Mouse (Mus musculus) limb, embryonic 15.5 days (tissue): Measurements from ENCODE around the gene Wwc1. TPM values are rescaled to one million over a fixed set of nuclear protein-coding genes. Genes with fewer than 3 reads are reported as not detected.

Source experiments
- ATAC-seq: fragments of 200-750 bp; cut with Nextera tagmentation; 2 replicates; pipeline ENCODE4 v1.8.0; 2017; ENCODE audit warnings: low read depth, moderate TSS enrichment; ENCODE audit not compliant: insufficient number of reproducible peaks, low FRiP score, low TSS enrichment
- H3K27ac ChIP-seq: fragments of 300-500 bp; sonication (generic); 2 replicates; pipeline ENCODE4 v1.5.1; 2015; ENCODE audit warnings: moderate library complexity, mild to moderate bottlenecking, inconsistent platforms
- H3K27me3 ChIP-seq: fragments of 300-500 bp; sonication (generic); 2 replicates; pipeline ENCODE4 v1.6.1; 2015; ENCODE audit warnings: inconsistent platforms
- H3K36me3 ChIP-seq: fragments of 300-500 bp; sonication (generic); 2 replicates; pipeline ENCODE4 v1.6.1; 2015; ENCODE audit warnings: inconsistent platforms
- H3K4me1 ChIP-seq: fragments of 300-500 bp; sonication (generic); 2 replicates; pipeline ENCODE4 v1.6.1; 2015; ENCODE audit warnings: inconsistent platforms
- H3K4me2 ChIP-seq: fragments of 300-500 bp; sonication (generic); 2 replicates; pipeline ENCODE4 v1.6.1; 2015; ENCODE audit warnings: mild to moderate bottlenecking, inconsistent platforms
- H3K4me3 ChIP-seq: fragments of 300-500 bp; sonication (generic); 2 replicates; pipeline ENCODE4 v1.5.1; 2015; ENCODE audit warnings: mild to moderate bottlenecking, inconsistent platforms
- H3K9ac ChIP-seq: fragments of 300-500 bp; sonication (generic); 2 replicates; pipeline ENCODE4 v1.6.1; 2015; ENCODE audit warnings: inconsistent platforms
- H3K9me3 ChIP-seq: fragments of 300-500 bp; sonication (generic); 2 replicates; pipeline ENCODE4 v1.6.1; 2016; ENCODE audit warnings: inconsistent platforms
- WGBS: fragments of 180-500 bp; shearing (Covaris S2); methylation state at CpG from one replicate; pipeline ENCODE4 v1.1.7; 2015; 5-methylcytosine and 5-hydroxymethylcytosine counted together
- polyA plus RNA-seq: library from polyadenylated mRNA; unstranded; fragments of >200 nt; fragmentation: Nextera tagmentation; extraction: Ambion mirVana; gene quantifications from 2 replicates; pipeline ENCODE4 v1.2.1, GENCODE M21; 2015

The Wwc1 gene
- polyA plus RNA-seq, 1 experiment from 2014 or later: 6.0 TPM

GRCm38 (mm10) chr11:35970806-35971705, 9.3 kb downstream of the Wwc1 start:
- Histone ChIP-seq H3K27ac (no peak overlapping the region), H3K4me1 (peaks cover 6% of the 10 kb centered on the region), H3K4me3 (no peak overlapping the region), H3K9ac (no peak overlapping the region), H3K4me2 (no peak overlapping the region), H3K9me3 (no peaks in the 10 kb centered on the region), H3K27me3 (no peaks in the 10 kb centered on the region), H3K36me3 (no peaks in the 10 kb centered on the region)
- 67% methylated on average over 19 of the region's 19 CpGs for WGBS
- no peak for ATAC-seq

DNA sequence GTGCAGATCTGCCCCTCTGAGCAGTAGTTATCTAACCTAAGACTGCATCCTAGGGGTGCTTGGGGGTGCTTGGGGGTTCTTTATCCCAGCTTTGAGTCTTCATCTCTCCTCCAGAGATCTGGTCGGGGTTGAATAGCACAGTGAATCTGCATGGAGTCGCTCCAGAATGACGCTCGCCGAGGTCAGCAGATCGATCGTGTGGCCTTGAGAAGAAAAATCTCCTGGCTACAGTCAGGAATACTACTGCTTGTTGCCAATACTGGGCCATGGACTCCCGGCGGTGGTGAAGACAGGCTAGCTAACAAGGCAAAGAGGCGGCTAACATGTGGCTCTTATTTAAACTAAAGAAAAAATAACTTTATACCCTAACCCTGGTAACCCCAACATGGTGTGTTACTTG, 12.0 kb downstream of the Wwc1 start:
- H3K27ac ChIP-seq: no peak overlapping the region
- no peak overlapping the region for H3K4me3 ChIP-seq
- ATAC-seq: no peak
- no peaks in the 10 kb centered on the region for H3K9me3 ChIP-seq
- 89% methylated on average over 10 of the region's 10 CpGs for WGBS
- H3K36me3 ChIP-seq: no peaks in the 10 kb centered on the region
- H3K4me2 ChIP-seq: no peak overlapping the region
- H3K9ac ChIP-seq: no peak overlapping the region
- H3K4me1 ChIP-seq: peaks cover 6% of the 10 kb centered on the region
- no peaks in the 10 kb centered on the region for H3K27me3 ChIP-seq

DNA sequence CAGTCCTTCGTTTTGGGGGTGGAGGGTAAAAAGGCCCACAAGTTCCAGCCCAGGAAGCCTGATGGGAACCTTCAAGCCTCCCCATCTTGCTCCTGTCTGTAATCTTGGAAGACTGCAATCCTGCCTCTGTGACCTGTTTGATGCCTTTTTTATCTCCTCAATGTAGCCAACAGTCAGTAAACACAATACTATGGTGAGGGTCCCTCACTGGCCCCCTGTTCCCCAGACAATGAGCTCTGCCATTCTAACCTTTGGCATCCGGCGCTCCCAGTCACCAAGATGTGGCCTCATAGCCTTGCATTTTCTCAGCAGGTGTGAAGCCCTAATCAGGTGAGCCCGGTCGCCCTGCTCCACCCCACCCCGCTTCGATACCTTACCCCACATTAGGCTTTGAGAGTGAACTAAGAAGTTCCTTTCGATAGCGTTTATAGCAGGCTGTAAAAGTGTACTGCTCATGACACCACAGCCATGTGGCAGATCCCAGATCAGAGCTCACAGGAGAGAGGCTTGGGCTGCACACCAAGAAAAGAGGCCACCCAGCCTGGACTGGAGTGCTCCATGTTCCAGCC, 16.3 kb downstream of the Wwc1 start:
- Histone ChIP-seq H3K4me2 (no peak overlapping the region), H3K9me3 (no peaks in the 10 kb centered on the region), H3K36me3 (no peaks in the 10 kb centered on the region), H3K4me3 (no peak overlapping the region), H3K27ac (no peak overlapping the region), H3K9ac (no peak overlapping the region), H3K4me1 (no peaks in the 10 kb centered on the region), H3K27me3 (no peaks in the 10 kb centered on the region)
- 54% methylated on average over 9 of the region's 9 CpGs for WGBS
- ATAC-seq: no peak

GRCm38 (mm10) chr11:35963554-35963953, 16.8 kb downstream of the Wwc1 start:
- Histone ChIP-seq H3K27ac (no peak overlapping the region), H3K4me1 (no peaks in the 10 kb centered on the region), H3K36me3 (no peaks in the 10 kb centered on the region), H3K9me3 (no peaks in the 10 kb centered on the region), H3K27me3 (no peaks in the 10 kb centered on the region), H3K4me3 (no peak overlapping the region), H3K9ac (no peak overlapping the region), H3K4me2 (no peak overlapping the region)
- no peak for ATAC-seq
- 49% methylated on average over 2 of the region's 2 CpGs for WGBS

DNA sequence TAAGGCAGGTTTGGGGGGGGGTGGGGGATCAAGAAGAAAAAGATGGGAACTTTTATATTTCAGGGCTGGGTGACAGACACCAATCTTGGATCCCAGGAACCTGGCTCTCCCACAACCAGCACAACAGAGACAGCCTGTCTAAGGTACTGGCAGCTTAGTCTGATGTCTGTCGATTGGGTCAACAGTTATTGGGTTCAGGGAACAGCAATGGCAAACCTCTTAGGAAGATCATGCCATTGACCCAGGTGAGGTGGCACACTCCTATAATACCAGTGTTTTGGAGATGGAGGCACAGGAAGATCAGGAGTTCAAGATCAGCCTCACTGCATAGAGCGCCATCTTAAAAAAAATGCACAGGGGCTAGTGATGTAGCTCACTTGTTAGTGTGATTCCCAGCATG, 17.9 kb downstream of the Wwc1 start:
- Histone ChIP-seq H3K4me1 (no peaks in the 10 kb centered on the region), H3K4me2 (no peak overlapping the region)
- ATAC-seq: no peak

GRCm38 (mm10) chr11:35959270-35959669, 21.1 kb downstream of the Wwc1 start:
- no peak for ATAC-seq
- Histone ChIP-seq H3K27ac (no peak overlapping the region), H3K9ac (no peak overlapping the region), H3K9me3 (no peaks in the 10 kb centered on the region), H3K27me3 (no peaks in the 10 kb centered on the region), H3K4me3 (no peak overlapping the region), H3K4me2 (no peak overlapping the region), H3K4me1 (no peaks in the 10 kb centered on the region), H3K36me3 (no peaks in the 10 kb centered on the region)
- 91% methylated on average over 3 of the region's 3 CpGs for WGBS

More for the DNA sequence above, 17.9 kb downstream of the Wwc1 start:
- 93% methylated on average over 2 of the region's 2 CpGs for WGBS
- Histone ChIP-seq H3K27me3 (no peaks in the 10 kb centered on the region), H3K27ac (no peak overlapping the region), H3K4me3 (no peak overlapping the region), H3K9ac (no peak overlapping the region), H3K36me3 (no peaks in the 10 kb centered on the region), H3K9me3 (no peaks in the 10 kb centered on the region)

DNA sequence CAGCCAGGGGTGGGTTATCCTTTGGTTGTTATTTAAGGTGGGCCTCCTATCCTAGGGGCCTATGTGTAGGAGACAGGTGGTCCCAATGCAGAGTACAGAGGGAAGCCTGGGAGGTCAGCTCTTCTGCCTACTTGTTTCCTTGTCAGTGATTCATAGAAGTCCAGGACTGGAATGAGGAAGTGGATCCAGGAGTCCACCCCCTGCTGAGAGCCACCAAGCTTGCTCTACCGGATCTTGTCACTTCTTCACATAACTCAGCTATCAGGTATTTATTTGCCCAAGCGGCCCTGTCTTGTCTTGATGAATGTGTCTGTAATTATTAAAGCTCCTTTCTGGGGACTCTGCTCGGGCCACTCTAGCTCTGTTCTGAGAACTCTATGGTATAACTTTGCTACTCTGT, 24.8 kb downstream of the Wwc1 start:
- H3K27ac ChIP-seq: no peak overlapping the region
- no peak overlapping the region for H3K4me3 ChIP-seq
- 49% methylated on average over 3 of the region's 3 CpGs for WGBS
- H3K4me1 ChIP-seq: 0 out of 2 replicates have a peak, but pooled peaks cover 2% of the 10 kb centered on the region
- H3K36me3 ChIP-seq: no peaks in the 10 kb centered on the region
- H3K4me2 ChIP-seq: no peak overlapping the region
- no peaks in the 10 kb centered on the region for H3K9me3 ChIP-seq
- no peak for ATAC-seq
- no peak overlapping the region for H3K9ac ChIP-seq
- H3K27me3 ChIP-seq: no peaks in the 10 kb centered on the region

DNA sequence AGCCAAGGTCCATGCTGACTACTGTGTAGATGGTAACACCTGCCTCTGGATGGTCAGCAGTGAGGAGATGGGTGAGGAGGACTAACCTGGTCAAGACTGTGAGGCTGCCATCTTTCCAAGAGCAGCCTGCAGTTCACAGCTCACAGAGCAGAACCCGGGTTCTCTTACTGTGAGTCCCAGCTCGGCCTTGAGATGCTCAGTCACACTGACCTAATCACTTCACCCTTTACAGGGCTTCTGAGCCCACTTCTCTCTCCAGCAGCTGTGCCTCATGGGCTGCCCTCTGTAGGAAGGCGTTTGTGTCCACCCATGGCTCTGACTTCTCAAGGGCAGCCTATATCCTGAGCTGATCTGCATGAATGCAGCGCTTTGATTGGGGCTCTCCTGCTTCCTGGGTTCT, 27.1 kb downstream of the Wwc1 start:
- 84% methylated on average over 4 of the region's 4 CpGs for WGBS
- Histone ChIP-seq H3K4me1 (peaks cover 12% of the 10 kb centered on the region; the same call in 1 of the 2 replicates), H3K9ac (no peak overlapping the region), H3K27ac (no peak overlapping the region), H3K36me3 (no peaks in the 10 kb centered on the region), H3K4me2 (no peak overlapping the region), H3K9me3 (no peaks in the 10 kb centered on the region), H3K4me3 (no peak overlapping the region), H3K27me3 (no peaks in the 10 kb centered on the region)
- no peak for ATAC-seq

GRCm38 (mm10) chr11:35951727-35952065, 28.6 kb downstream of the Wwc1 start:
- Histone ChIP-seq H3K4me2 (no peak overlapping the region), H3K4me3 (no peak overlapping the region), H3K9ac (no peak overlapping the region), H3K27me3 (no peaks in the 10 kb centered on the region), H3K36me3 (no peaks in the 10 kb centered on the region), H3K4me1 (peaks cover 12% of the 10 kb centered on the region; the same call in 1 of the 2 replicates), H3K27ac (no peak overlapping the region), H3K9me3 (no peaks in the 10 kb centered on the region)
- 47% methylated on average over 4 of the region's 4 CpGs for WGBS
- ATAC-seq: no peak

GRCm38 (mm10) chr11:35951058-35951726, 29.1 kb downstream of the Wwc1 start:
- H3K9me3 ChIP-seq: no peaks in the 10 kb centered on the region
- 69% methylated on average over 15 of the region's 15 CpGs for WGBS
- H3K4me2 ChIP-seq: no peak overlapping the region
- ATAC-seq: no peak
- H3K36me3 ChIP-seq: no peaks in the 10 kb centered on the region
- H3K9ac ChIP-seq: no peak overlapping the region
- peaks cover 12% of the 10 kb centered on the region; the same call in 1 of the 2 replicates for H3K4me1 ChIP-seq
- H3K27ac ChIP-seq: no peak overlapping the region
- no peak overlapping the region for H3K4me3 ChIP-seq
- H3K27me3 ChIP-seq: no peaks in the 10 kb centered on the region

DNA sequence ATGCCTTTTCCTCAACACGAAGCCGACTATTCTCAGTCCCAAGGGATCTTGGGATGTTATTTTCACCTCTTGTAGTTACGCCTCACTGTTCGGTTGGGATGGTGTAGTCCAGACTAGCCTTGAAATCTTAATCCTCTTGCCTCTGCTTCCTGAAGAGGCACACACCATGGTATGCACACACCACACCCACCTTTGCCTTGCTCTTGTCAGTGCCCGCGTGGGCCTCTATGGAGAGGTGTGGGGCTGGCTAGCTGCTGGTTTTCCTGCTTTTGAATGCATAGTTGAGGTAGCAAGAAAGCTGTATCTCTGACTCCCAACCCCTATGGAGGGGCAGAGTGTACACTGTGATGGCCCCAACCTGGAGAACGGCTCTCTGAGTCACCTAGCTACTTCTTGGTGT, 29.9 kb downstream of the Wwc1 start:
- no peaks in the 10 kb centered on the region for H3K9me3 ChIP-seq
- H3K27me3 ChIP-seq: no peaks in the 10 kb centered on the region
- no peak overlapping the region for H3K27ac ChIP-seq
- WGBS: 74% methylated on average over 7 of the region's 7 CpGs
- ATAC-seq: no peak
- H3K36me3 ChIP-seq: no peaks in the 10 kb centered on the region
- H3K4me2 ChIP-seq: no peak overlapping the region
- no peak overlapping the region for H3K4me3 ChIP-seq
- H3K9ac ChIP-seq: no peak overlapping the region
- H3K4me1 ChIP-seq: peaks cover 12% of the 10 kb centered on the region; the same call in 1 of the 2 replicates

- Histone ChIP-seq H3K36me3 (no peaks in the 10 kb centered on the region), H3K27ac (no peak overlapping the region), H3K4me2 (no peak overlapping the region), H3K9me3 (no peaks in the 10 kb centered on the region), H3K4me3 (no peak overlapping the region), H3K27me3 (no peaks in the 10 kb centered on the region), H3K9ac (no peak overlapping the region), H3K4me1 (peaks cover 12% of the 10 kb centered on the region; the same call in 1 of the 2 replicates)
- 70% methylated on average over 3 of the region's 3 CpGs for WGBS
- no peak for ATAC-seq
These were observed 30.3 kb downstream of the Wwc1 start for GRCm38 (mm10) chr11:35950011-35950410.
